Mouse (Mus musculus) embryonic stem cell, embryonic (primary cell): ENCODE results near the gene Olfr466.

Source experiments
- CTCF ChIA-PET, 4 experiments: fragments of 300-600 bp in 2 of 4; fragments of 350-600 bp in 2 of 4; sonication (Branson Sonifier 250); formaldehyde crosslinking; loops; one replicate each; lab custom pipeline; 2022; ENCODE audit warnings: inconsistent platforms in 2 of 4; lab: Charles Lee
- POLR2A ChIA-PET, 4 experiments: fragments of 300-600 bp in 2 of 4; fragments of 350-600 bp in 2 of 4; sonication (Branson Sonifier 250); formaldehyde crosslinking; loops; one replicate each; lab custom pipeline; 2022; ENCODE audit warnings: antibody characterized with exemption in 4 of 4, inconsistent platforms in 1 of 4; lab: Charles Lee

The Olfr466 gene

GRCm38 (mm10) chr13:65149940-65150339 lies at the start of gene Olfr466:
Gene Olfr466, plus strand, starts transcription at chr13:65150240.
- CTCF ChIA-PET, result interaction anchor here in 1 of 4 experiments (0.6 kb wide), 1 partner anchor 568 kb away, joined by 4 read pairs; no protein-coding TSS in a partner anchor
- POLR2A ChIA-PET, result interaction anchor here in 1 of 4 experiments (1.3 kb wide), 1 partner anchor 38 kb away, joined by 5 read pairs; no protein-coding TSS in a partner anchor

GRCm38 (mm10) chr13:65100678-65101077 lies 49.4 kb upstream of the Olfr466 start:
- ChIA-PET POLR2A (interaction anchor here in 2 of 4 experiments (0.8 to 5.9 kb wide), 5 partner anchors 10 to 76 kb away, joined by 3 to 40 read pairs (median 3); partner anchors contain the start of gene Mfsd14b (in 1 of the 2)), CTCF (no interaction called here)

- ChIA-PET CTCF (no interaction called here), POLR2A (interaction anchor here (0.6 to 5.9 kb wide), 6 partner anchors 11 to 75 kb away, joined by 3 to 40 read pairs (median 4); partner anchors contain the start of gene Mfsd14b (in 4 of the 4))
These were observed 48.8 kb upstream of the Olfr466 start for GRCm38 (mm10) chr13:65101232-65101631.

GRCm38 (mm10) chr13:65111961-65112360 lies 38.1 kb upstream of the Olfr466 start:
- POLR2A ChIA-PET, result interaction anchor here in 3 of 4 experiments (0.6 to 3.1 kb wide), 28 partner anchors 9 to 800 kb away, joined by 3 to 40 read pairs (median 4); partner anchors contain the start of genes Aaed1 (in 1 of the 3) and Olfr466 (in 1 of the 3)
- CTCF ChIA-PET, result interaction anchor here in 1 of 4 experiments (0.6 to 1.1 kb wide), 3 partner anchors 16 to 201 kb away, joined by 3 to 5 read pairs (median 3); no protein-coding TSS in a partner anchor

- ChIA-PET POLR2A (interaction anchor here (0.5 to 3.1 kb wide), 44 partner anchors 8 to 800 kb away, joined by 3 to 40 read pairs (median 4); partner anchors contain the start of genes Aaed1 (in 1 of the 4), Cdk20 (in 1 of the 4) and Olfr466 (in 1 of the 4)), CTCF (interaction anchor here in 1 of 4 experiments (0.6 kb wide), 3 partner anchors 81 to 619 kb away, joined by 3 to 5 read pairs (median 3); no protein-coding TSS in a partner anchor)
These were observed 37.5 kb upstream of the Olfr466 start, which contains the start of gene Mfsd14b for GRCm38 (mm10) chr13:65112459-65113110. Gene Mfsd14b, minus strand, starts transcription at chr13:65112975.

- ChIA-PET CTCF (no interaction called here), POLR2A (interaction anchor here (0.6 to 3.1 kb wide), 31 partner anchors 9 to 801 kb away, joined by 3 to 40 read pairs (median 3); partner anchors contain the start of genes Aaed1 (in 1 of the 4) and Cdk20 (in 1 of the 4))
These were observed 36.8 kb upstream of the Olfr466 start for GRCm38 (mm10) chr13:65113239-65113638.

- CTCF ChIA-PET, result interaction anchor here in 1 of 4 experiments (0.6 kb wide), 1 partner anchor 1206 kb away, joined by 3 read pairs; no protein-coding TSS in a partner anchor
- POLR2A ChIA-PET, result no interaction called here
These were observed 29.1 kb upstream of the Olfr466 start for GRCm38 (mm10) chr13:65120984-65121383.

GRCm38 (mm10) chr13:65122111-65122510 lies 27.9 kb upstream of the Olfr466 start:
- ChIA-PET CTCF (no interaction called here), POLR2A (interaction anchor here in 2 of 4 experiments (0.7 to 2.0 kb wide), 2 partner anchors 10 to 82 kb away, joined by 4 read pairs; partner anchors contain the start of gene Mfsd14b (in 1 of the 2))

- CTCF ChIA-PET, result interaction anchor here in 3 of 4 experiments (0.6 to 2.5 kb wide), 7 partner anchors 16 to 947 kb away, joined by 3 to 7 read pairs (median 4); no protein-coding TSS in a partner anchor
- POLR2A ChIA-PET, result interaction anchor here in 2 of 4 experiments (1.0 to 2.2 kb wide), 3 partner anchors 14 to 15 kb away, joined by 3 to 7 read pairs (median 3); partner anchors contain the start of gene Mfsd14b (in 2 of the 2)
These were observed 22.8 kb upstream of the Olfr466 start for GRCm38 (mm10) chr13:65127063-65127847.

- CTCF ChIA-PET, result no interaction called here
- POLR2A ChIA-PET, result no interaction called here
These were observed 12.3 kb upstream of the Olfr466 start, which contains the start of gene Olfr465-ps1 for GRCm38 (mm10) chr13:65137789-65138188. Gene Olfr465-ps1, plus strand, starts transcription at chr13:65138089.

- ChIA-PET CTCF (no interaction called here), POLR2A (interaction anchor here in 2 of 4 experiments (0.7 to 1.9 kb wide), 6 partner anchors 9 to 84 kb away, joined by 3 to 7 read pairs (median 4); no protein-coding TSS in a partner anchor)
These were observed 24.1 kb downstream of the Olfr466 start for GRCm38 (mm10) chr13:65174102-65174501.

- POLR2A ChIA-PET, result interaction anchor here in 3 of 4 experiments (0.6 to 1.9 kb wide), 22 partner anchors 11 to 817 kb away, joined by 3 to 18 read pairs (median 4); partner anchors contain the start of genes Mfsd14b (in 1 of the 3) and Zfp369 (in 1 of the 3)
- CTCF ChIA-PET, result interaction anchor here (0.6 to 1.5 kb wide), 20 partner anchors 11 to 1196 kb away, joined by 3 to 16 read pairs (median 4); no protein-coding TSS in a partner anchor
These were observed 25.9 kb downstream of the Olfr466 start for GRCm38 (mm10) chr13:65175734-65176471.

- CTCF ChIA-PET, result interaction anchor here (0.6 to 1.5 kb wide), 20 partner anchors 10 to 1197 kb away, joined by 3 to 16 read pairs (median 4); no protein-coding TSS in a partner anchor
- POLR2A ChIA-PET, result interaction anchor here (0.6 to 1.5 kb wide), 22 partner anchors 10 to 817 kb away, joined by 3 to 18 read pairs (median 4); partner anchors contain the start of genes Mfsd14b (in 1 of the 4) and Zfp369 (in 1 of the 4)
These were observed 26.5 kb downstream of the Olfr466 start for GRCm38 (mm10) chr13:65176472-65177091.

- ChIA-PET POLR2A (interaction anchor here in 2 of 4 experiments (0.8 to 1.8 kb wide), 3 partner anchors 10 to 40 kb away, joined by 4 to 5 read pairs (median 5); no protein-coding TSS in a partner anchor), CTCF (no interaction called here)
These were observed 50.6 kb downstream of the Olfr466 start for GRCm38 (mm10) chr13:65200667-65201066.
